Mouse (Mus musculus) MEL (cell line): ENCODE measurements around the gene Fkbp15. TPM values are rescaled to one million over a fixed set of nuclear protein-coding genes. Genes with fewer than 3 reads are reported as not detected.

Source experiments
- DNase-seq: peaks from one replicate; pipeline ENCODE4 v3.0.0; 2011; ENCODE audit warnings: low read depth, low spot score
- H3K27ac ChIP-seq: 2 replicates; pipeline ENCODE4 v1.5.1; 2012; ENCODE audit warnings: low read depth, mild to moderate bottlenecking, control low read depth, low read length, moderate library complexity; ENCODE audit not compliant: control insufficient read depth
- H3K27me3 ChIP-seq, 2 experiments: fragments of 150-350 bp in 1 of 2; sonication (generic) in 1 of 2; 2 replicates each; pipeline ENCODE4 v1.6.1; 2012; ENCODE audit warnings: low read length in 2 of 2, mild to moderate bottlenecking in 2 of 2, improper control_type of control experiment in 1 of 2, moderate library complexity in 1 of 2; ENCODE audit not compliant: insufficient read depth in 2 of 2, control insufficient read depth in 1 of 2
- H3K36me3 ChIP-seq, 2 experiments: 2 replicates each; pipeline ENCODE4 v1.6.1; 2012 to 2014; ENCODE audit warnings: low read length in 2 of 2, improper control_type of control experiment in 1 of 2, inconsistent platforms in 1 of 2, mild to moderate bottlenecking in 1 of 2; ENCODE audit not compliant: insufficient read depth in 2 of 2, control insufficient read depth in 1 of 2
- H3K4me1 ChIP-seq, 2 experiments: fragments of 150-350 bp in 1 of 2; sonication (generic) in 1 of 2; 2 replicates each; pipeline ENCODE4 v1.6.1; 2012; ENCODE audit warnings: low read length in 2 of 2, improper control_type of control experiment in 1 of 2, mild to moderate bottlenecking in 1 of 2; ENCODE audit not compliant: insufficient read depth in 2 of 2, control insufficient read depth in 1 of 2
- H3K4me3 ChIP-seq, 2 experiments: fragments of 150-350 bp in 1 of 2; sonication (generic) in 1 of 2; 2 replicates each; pipeline ENCODE4 v1.5.1; 2012; ENCODE audit warnings: low read depth in 2 of 2, low read length in 2 of 2, mild to moderate bottlenecking in 2 of 2, moderate library complexity in 2 of 2, control low read depth in 1 of 2, improper control_type of control experiment in 1 of 2; ENCODE audit not compliant: control insufficient read depth in 1 of 2, insufficient read depth in 1 of 2
- H3K79me2 ChIP-seq: 2 replicates; pipeline ENCODE4 v1.6.1; 2012; ENCODE audit warnings: mild to moderate bottlenecking, low read length, moderate library complexity; ENCODE audit not compliant: control insufficient read depth, poor library complexity, insufficient read depth
- H3K9ac ChIP-seq: 2 replicates; pipeline ENCODE4 v1.6.1; 2012; ENCODE audit warnings: low read depth, mild to moderate bottlenecking, control low read depth, low read length, moderate library complexity; ENCODE audit not compliant: control insufficient read depth, poor library complexity, severe bottlenecking
- H3K9me3 ChIP-seq: fragments of 150-350 bp; sonication (generic); replicated peaks from 2 replicates; pipeline ENCODE4 v1.6.1; 2012; ENCODE audit warnings: mild to moderate bottlenecking, low read length, improper control_type of control experiment, moderate library complexity; ENCODE audit not compliant: insufficient read depth
- CHD1 ChIP-seq: IDR thresholded peaks from 2 replicates; pipeline ENCODE4 v1.6.1; 2012; ENCODE audit warnings: low read depth, mild to moderate bottlenecking, inconsistent platforms, low read length, improper control_type of control experiment
- CTCF ChIP-seq, 3 experiments: IDR thresholded peaks in 2 of 3; conservative IDR thresholded peaks in 1 of 3; 2 replicates each; pipeline ENCODE4 v1.5.1; 2011 to 2012; ENCODE audit warnings: low read length in 3 of 3, low read depth in 2 of 3, mild to moderate bottlenecking in 2 of 3, improper control_type of control experiment in 1 of 3, inconsistent platforms in 1 of 3, mixed read lengths in 1 of 3, moderate library complexity in 1 of 3; ENCODE audit not compliant: control insufficient read depth in 1 of 3, insufficient read depth in 1 of 3, poor library complexity in 1 of 3, severe bottlenecking in 1 of 3
- E2F4 ChIP-seq: IDR thresholded peaks from 2 replicates; pipeline ENCODE4 v1.6.1; 2011; ENCODE audit warnings: low read depth, low read length, improper control_type of control experiment, borderline replicate concordance
- ELF1 ChIP-seq: IDR thresholded peaks from 2 replicates; pipeline ENCODE4 v1.6.1; 2014; ENCODE audit warnings: low read depth, mild to moderate bottlenecking, inconsistent platforms, low read length, improper control_type of control experiment, moderate library complexity
- GABPA ChIP-seq: IDR thresholded peaks from 2 replicates; pipeline ENCODE4 v1.6.1; 2012; ENCODE audit warnings: low read depth, mild to moderate bottlenecking, inconsistent platforms, low read length, improper control_type of control experiment, moderate library complexity
- HCFC1 ChIP-seq: IDR thresholded peaks from 2 replicates; pipeline ENCODE4 v1.6.1; 2012; ENCODE audit warnings: low read depth, mild to moderate bottlenecking, inconsistent platforms, low read length, improper control_type of control experiment, moderate library complexity
- MAX ChIP-seq: IDR thresholded peaks from 2 replicates; pipeline ENCODE4 v1.6.1; 2011; ENCODE audit warnings: low read length, improper control_type of control experiment
- MAZ ChIP-seq: IDR thresholded peaks from 2 replicates; pipeline ENCODE4 v1.6.1; 2012; ENCODE audit warnings: low read depth, mild to moderate bottlenecking, inconsistent platforms, low read length, improper control_type of control experiment
- MEF2A ChIP-seq: IDR thresholded peaks from 2 replicates; pipeline ENCODE4 v1.6.1; 2014; ENCODE audit warnings: low read depth, mild to moderate bottlenecking, inconsistent platforms, low read length, improper control_type of control experiment; ENCODE audit not compliant: poor library complexity, insufficient replicate concordance, severe bottlenecking; ENCODE audit errors: extremely low read depth
- MYB ChIP-seq: IDR thresholded peaks from 2 replicates; pipeline ENCODE4 v1.6.1; 2011; ENCODE audit warnings: mild to moderate bottlenecking, low read depth, low read length, improper control_type of control experiment
- MYC ChIP-seq: IDR thresholded peaks from 2 replicates; pipeline ENCODE4 v1.6.1; 2011; ENCODE audit warnings: low read depth, mild to moderate bottlenecking, low read length, improper control_type of control experiment, moderate library complexity
- NELFE ChIP-seq: IDR thresholded peaks from 2 replicates; pipeline ENCODE4 v1.6.1; 2011; ENCODE audit warnings: low read depth, low read length, improper control_type of control experiment
- NRF1 ChIP-seq: IDR thresholded peaks from 2 replicates; pipeline ENCODE4 v1.6.1; 2014; ENCODE audit warnings: low read depth, mild to moderate bottlenecking, inconsistent platforms, low read length, improper control_type of control experiment, moderate library complexity; ENCODE audit not compliant: poor library complexity, insufficient read depth, severe bottlenecking
- RAD21 ChIP-seq: IDR thresholded peaks from 2 replicates; pipeline ENCODE4 v1.6.1; 2011; ENCODE audit warnings: mild to moderate bottlenecking, low read depth, low read length, improper control_type of control experiment
- SIN3A ChIP-seq: IDR thresholded peaks from 2 replicates; pipeline ENCODE4 v1.6.1; 2012; ENCODE audit warnings: low read length, improper control_type of control experiment, inconsistent platforms
- TBP ChIP-seq: IDR thresholded peaks from 2 replicates; pipeline ENCODE4 v1.8.0; 2011; ENCODE audit warnings: low read depth, low read length, improper control_type of control experiment
- TCF12 ChIP-seq: IDR thresholded peaks from 2 replicates; pipeline ENCODE4 v1.6.1; 2014; ENCODE audit warnings: low read depth, mild to moderate bottlenecking, inconsistent platforms, low read length, improper control_type of control experiment, moderate library complexity
- USF1 ChIP-seq: IDR thresholded peaks from 2 replicates; pipeline ENCODE4 v1.6.1; 2014; ENCODE audit warnings: low read depth, mild to moderate bottlenecking, inconsistent platforms, low read length, improper control_type of control experiment, moderate library complexity
- ZC3H11A ChIP-seq: IDR thresholded peaks from 2 replicates; pipeline ENCODE4 v1.6.1; 2012; ENCODE audit warnings: low read depth, mild to moderate bottlenecking, inconsistent platforms, low read length, improper control_type of control experiment
- ZMIZ1 ChIP-seq: IDR thresholded peaks from 2 replicates; pipeline ENCODE4 v1.6.1; 2012; ENCODE audit warnings: low read depth, mild to moderate bottlenecking, inconsistent platforms, low read length, improper control_type of control experiment, moderate library complexity
- ZNF384 ChIP-seq: IDR thresholded peaks from 2 replicates; pipeline ENCODE4 v1.6.1; 2012; ENCODE audit warnings: low read depth, mild to moderate bottlenecking, inconsistent platforms, low read length, improper control_type of control experiment
- polyA plus RNA-seq, 2 experiments: library from polyadenylated mRNA; stranded (reverse) in 1 of 2; unstranded in 1 of 2; fragments of >175 nt in 1 of 2; fragments of >200 nt in 1 of 2; gene quantifications; 2 replicates each; pipeline versions ENCODE4 v1.2.1 to v1.2.4; 2012; ENCODE audit warnings: low replicate concordance in 2 of 2, low read depth in 1 of 2; ENCODE audit not compliant: insufficient read length in 2 of 2, insufficient read depth in 1 of 2, missing spikeins in 1 of 2
- total RNA-seq: library from RNA; depleted of rRNA; stranded (reverse); fragments of 300-350 nt; gene quantifications from 2 replicates; pipeline ENCODE4 v1.2.3, GENCODE M21; 2012

Gene Fkbp15
- total and polyA plus RNA-seq, 3 experiments, result 21.1 to 26.5 TPM; not detected in 1

DNA sequence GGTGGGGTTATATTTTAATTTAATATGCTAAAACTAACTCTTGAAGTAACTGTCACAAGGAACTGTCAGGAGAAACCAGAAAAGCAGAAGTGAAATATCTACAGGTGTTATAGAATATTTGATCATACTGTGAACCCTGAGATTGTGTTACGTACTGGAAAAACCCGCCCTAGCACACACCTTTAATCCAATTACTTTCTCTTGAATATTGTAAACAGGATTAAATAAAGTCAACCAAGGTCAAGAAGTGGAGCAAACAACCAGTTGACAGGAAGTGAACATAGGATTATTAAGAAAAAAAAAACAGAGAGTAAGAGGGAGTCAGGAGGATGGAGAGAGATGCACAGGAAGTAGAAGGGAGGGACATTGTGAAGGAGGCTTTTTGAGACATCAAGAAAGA lies 47.5 kb downstream of the Fkbp15 start:
- Histone ChIP-seq H3K27ac (no peak overlapping the region), H3K27me3 (no peaks in the 10 kb centered on the region), H3K79me2 (no peaks in the 10 kb centered on the region), H3K36me3 (peaks cover 2 to 16% of the 10 kb centered on the region in 2 experiments), H3K4me1 (no peaks in the 10 kb centered on the region), H3K9me3 (no peaks in the 10 kb centered on the region), H3K4me3 (no peak overlapping the region), H3K9ac (no peak overlapping the region)
- TF ChIP-seq MEF2A, result no peak
- no peak for TF ChIP-seq CTCF (IDR thresholded peaks at IDR 0.05 in 2 of 3, conservative IDR thresholded peaks at IDR 0.05 in 1 of 3; ENCODE audit: control insufficient read depth in 1 of 3, insufficient read depth in 1 of 3, low read depth in 2 of 3, low read length in 3 of 3, poor library complexity in 1 of 3, severe bottlenecking in 1 of 3)
- TF ChIP-seq MYC, result no peak
- TF ChIP-seq ELF1, result no peak
- no peak for DNase-seq

DNA sequence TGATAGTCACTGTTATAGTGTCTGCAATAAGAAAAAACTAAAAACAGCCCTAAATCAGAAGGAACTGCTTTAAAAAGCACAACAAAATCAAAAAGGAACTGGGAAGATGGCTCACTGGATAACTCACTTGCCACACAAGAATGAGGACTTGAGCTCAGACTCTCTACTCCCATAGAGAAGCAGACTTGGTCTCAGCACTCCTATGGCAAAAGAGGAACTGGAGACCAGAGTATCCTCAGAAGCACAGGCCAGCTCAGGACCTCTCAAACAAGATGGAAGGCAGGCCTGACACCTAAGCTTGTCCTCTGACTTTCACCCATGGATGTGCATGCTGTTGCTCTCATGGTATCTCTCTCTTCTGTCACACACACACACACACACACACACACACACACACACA lies 51.9 kb downstream of the Fkbp15 start:
- H3K9me3 ChIP-seq, result no peaks in the 10 kb centered on the region
- no peak overlapping the region for H3K4me3 ChIP-seq
- peak; percentile 20 for DNase-seq
- no peaks in the 10 kb centered on the region for H3K27me3 ChIP-seq
- peaks cover 0 to 15% of the 10 kb centered on the region in 2 experiments; a peak in 2 of 4 replicates for H3K36me3 ChIP-seq
- H3K79me2 ChIP-seq, result no peaks in the 10 kb centered on the region
- no peak overlapping the region for H3K27ac ChIP-seq
- no peak for TF ChIP-seq NELFE
- TF ChIP-seq RAD21, result no peak
- TF ChIP-seq E2F4, result no peak
- no peak for TF ChIP-seq ZNF384
- no peak for TF ChIP-seq MEF2A
- TF ChIP-seq SIN3A, result no peak
- no peak for TF ChIP-seq TCF12
- no peak for TF ChIP-seq USF1
- no peak for TF ChIP-seq CTCF (IDR thresholded peaks at IDR 0.05 in 2 of 3, conservative IDR thresholded peaks at IDR 0.05 in 1 of 3; ENCODE audit: control insufficient read depth in 1 of 3, insufficient read depth in 1 of 3, low read depth in 2 of 3, low read length in 3 of 3, poor library complexity in 1 of 3, severe bottlenecking in 1 of 3)
- TF ChIP-seq ELF1, result no peak
- TF ChIP-seq GABPA, result no peak
- no peak for TF ChIP-seq ZMIZ1
- TF ChIP-seq HCFC1, result no peak
- no peak for TF ChIP-seq ZC3H11A
- TF ChIP-seq TBP, result no peak
- TF ChIP-seq MYB, result no peak
- TF ChIP-seq MAX, result no peak
- TF ChIP-seq CHD1, result no peak
- no peak for TF ChIP-seq MAZ
- no peak for TF ChIP-seq NRF1
- no peak overlapping the region for H3K9ac ChIP-seq
- H3K4me1 ChIP-seq, result no peaks in the 10 kb centered on the region
